In the genomic region with DNA sequence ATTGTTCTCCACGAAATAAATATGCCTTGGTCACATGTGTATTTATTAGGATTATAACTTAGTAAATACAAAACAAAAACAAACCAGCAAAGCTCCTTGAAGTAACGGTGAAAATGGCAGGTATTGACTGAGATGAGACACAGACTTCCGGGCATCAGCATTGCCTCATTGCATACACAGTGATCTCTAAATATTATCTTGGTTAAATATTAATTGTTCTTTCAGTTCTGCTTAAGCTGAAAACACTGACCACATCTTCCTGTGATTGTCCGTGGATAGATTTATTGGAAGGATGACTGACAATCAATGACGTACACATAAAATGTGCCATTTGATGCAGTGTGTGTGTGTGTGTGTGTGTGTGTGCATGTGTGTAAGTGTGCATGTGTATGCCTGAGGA, we compare ENCODE assay signal across 35 mouse cellular contexts.
"Had no signal": no experiment of that assay in that cellular context is flagged by ENCODE, and none has a peak within 500 bp of the region (broad histone marks: within the 10 kb centered on the region; RNA-seq: fewer than 3 reads in every experiment).

No protein-coding gene starts in this region.

- H3K36me3 ChIP-seq: heart, embryonic 10.5 days; heart, embryonic 12.5 days; heart, embryonic 13.5 days; heart, embryonic 15.5 days; hindbrain, embryonic 10.5 days; hindbrain, embryonic 12.5 days; hindbrain, embryonic 13.5 days; hindbrain, embryonic 15.5 days; intestine, embryonic 15.5 days; kidney, embryonic 15.5 days had no signal

- DNase-seq: heart, adult 2 months; heart, postnatal 10 days; heart, postnatal 14 days; heart, postnatal 36 days; heart, postnatal 4 days; kidney, adult 11 months; kidney, adult 18-20 months; kidney, adult 2 months; kidney, adult 8-10 months; kidney, adult 9 months; kidney, postnatal 10 days; kidney, postnatal 14 days; kidney, postnatal 25 days; kidney, postnatal 36 days; kidney, postnatal 4 days; layer of hippocampus, adult 9-11 months had no signal

- H3K4me2 ChIP-seq: heart, embryonic 11.5 days; heart, embryonic 12.5 days; heart, embryonic 13.5 days; heart, embryonic 15.5 days; hindbrain, embryonic 12.5 days; hindbrain, embryonic 13.5 days; hindbrain, embryonic 14.5 days; hindbrain, embryonic 15.5 days; intestine, embryonic 15.5 days; kidney, embryonic 15.5 days had no signal

- H3K27me3 ChIP-seq: heart, embryonic 12.5 days; heart, embryonic 13.5 days; heart, embryonic 15.5 days; hindbrain, embryonic 12.5 days; hindbrain, embryonic 13.5 days; hindbrain, embryonic 15.5 days; intestine, embryonic 15.5 days; kidney, embryonic 15.5 days had no signal

- H3K4me3 ChIP-seq: heart, adult 2 months; heart, embryonic 10.5 days; heart, embryonic 12.5 days; heart, embryonic 13.5 days; heart, embryonic 15.5 days; hindbrain, embryonic 10.5 days; hindbrain, embryonic 12.5 days; hindbrain, embryonic 13.5 days; hindbrain, embryonic 15.5 days; intestine, embryonic 15.5 days; kidney, embryonic 15.5 days; layer of hippocampus, adult 2 months had no signal

- H3K27ac ChIP-seq: heart, adult 2 months; heart, embryonic 10.5 days; heart, embryonic 13.5 days; heart, embryonic 15.5 days; hindbrain, embryonic 10.5 days; hindbrain, embryonic 12.5 days; hindbrain, embryonic 13.5 days; hindbrain, embryonic 14.5 days; hindbrain, embryonic 15.5 days; hindbrain, postnatal 0 days; intestine, embryonic 15.5 days; kidney, embryonic 15.5 days; kidney, postnatal 0 days; layer of hippocampus, adult 2 months had no signal

- H3K9me3 ChIP-seq: heart, embryonic 10.5 days; heart, embryonic 12.5 days; heart, embryonic 13.5 days; heart, embryonic 15.5 days; hindbrain, embryonic 10.5 days; hindbrain, embryonic 12.5 days; hindbrain, embryonic 13.5 days; hindbrain, embryonic 15.5 days; intestine, embryonic 15.5 days; kidney, embryonic 15.5 days had no signal

- H3K9ac ChIP-seq: heart, embryonic 12.5 days; heart, embryonic 13.5 days; heart, embryonic 15.5 days; hindbrain, embryonic 12.5 days; hindbrain, embryonic 13.5 days; hindbrain, embryonic 14.5 days; hindbrain, embryonic 15.5 days; intestine, embryonic 15.5 days; kidney, embryonic 15.5 days had no signal

- ATAC-seq: hindbrain, embryonic 16.5 days; hindbrain, postnatal 0 days; inflammation-experienced regulatory T-cells, adult 6 months; intestine, embryonic 15.5 days; intestine, embryonic 16.5 days; intestine, postnatal 0 days had no signal

- H3K4me1 ChIP-seq: heart, embryonic 10.5 days; heart, embryonic 12.5 days; heart, embryonic 15.5 days; hindbrain, embryonic 10.5 days; hindbrain, embryonic 12.5 days; hindbrain, embryonic 13.5 days; hindbrain, embryonic 15.5 days; intestine, embryonic 15.5 days; kidney, embryonic 15.5 days had no signal
